In the genomic region with DNA sequence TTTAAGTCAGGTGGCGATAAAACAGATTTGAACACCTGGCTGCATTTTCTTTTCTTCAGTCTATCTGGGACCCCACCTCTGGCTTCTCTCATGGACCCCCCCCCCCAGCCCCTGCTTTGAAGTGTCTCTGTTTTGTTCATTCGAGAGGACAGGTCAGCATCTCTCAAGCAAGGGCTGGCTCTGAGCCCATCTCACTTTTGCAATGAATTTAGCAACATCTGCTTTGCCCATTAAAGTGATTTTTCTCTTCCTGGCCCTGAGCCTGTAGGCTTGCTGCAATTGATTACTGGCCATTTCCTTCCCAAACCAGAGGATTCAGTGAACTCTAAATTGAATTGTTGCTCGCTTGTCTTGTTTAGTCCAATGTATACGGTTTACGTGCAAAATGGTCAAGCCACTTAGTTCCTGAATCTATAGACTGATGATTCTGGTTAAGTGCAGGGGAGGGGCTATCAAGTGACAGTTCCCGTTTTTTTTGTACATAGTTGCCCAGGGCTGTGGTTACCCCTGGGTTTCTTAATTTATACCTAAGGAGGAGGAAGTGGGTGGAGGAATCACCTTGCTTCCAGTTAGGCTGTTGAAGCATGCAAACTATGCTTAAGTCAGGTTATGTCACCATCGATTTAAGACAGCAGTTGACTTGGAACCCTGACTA, we compare ENCODE assay signal across 11 mouse cellular contexts.
DNase-seq lines count a peak whose midpoint lies in the region; ATAC-seq and TF ChIP-seq lines count a peak whose summit lies in the region.
"Had no signal": no experiment of that assay in that cellular context is flagged by ENCODE, and none has a peak within 500 bp of the region (broad histone marks: within the 10 kb centered on the region; RNA-seq: fewer than 3 reads in every experiment).

No protein-coding gene starts in this region.

- H3K79me2 ChIP-seq in macrophage (ENCODE audit: inconsistent target): no peaks in the 10 kb centered on the region

- no peak for TF ChIP-seq CTCF in kidney, adult 2 months (conservative IDR thresholded peaks at IDR 0.05; ENCODE audit: insufficient read depth, insufficient read length, low read depth, low read length)
- no peak for TF ChIP-seq CTCF in hindbrain, postnatal 0 days (IDR thresholded peaks at IDR 0.05; ENCODE audit: low read depth)

- DNase-seq in kidney, adult 2 months: peak; percentile 14
- DNase-seq in kidney, adult 11 months: no peak
- DNase-seq in adipocyte (ENCODE audit: low spot score): peak; percentile 78
- DNase-seq in heart, adult 8-10 months (ENCODE audit: low spot score): peak; percentile 77
- no peak for DNase-seq in frontal cortex, postnatal 36 days (ENCODE audit: low spot score in 2 of 2)
- DNase-seq in hindbrain, postnatal 0 days (ENCODE audit: low spot score): no peak

- no peaks in the 10 kb centered on the region for H3K36me3 ChIP-seq in kidney, adult 2 months (ENCODE audit: control insufficient read depth, insufficient read depth, low read length)
- H3K36me3 ChIP-seq in macrophage (ENCODE audit: inconsistent target): no peaks in the 10 kb centered on the region
- H3K36me3 ChIP-seq in hindbrain, postnatal 0 days (ENCODE audit: insufficient read depth, low read length): no peaks in the 10 kb centered on the region
- H3K36me3 ChIP-seq in forebrain, embryonic 13.5 days (ENCODE audit: poor library complexity, severe bottlenecking): no peaks in the 10 kb centered on the region
- H3K36me3 ChIP-seq: embryonic facial prominence, embryonic 12.5 days had no signal

- no peaks in the 10 kb centered on the region for H3K9me3 ChIP-seq in hindbrain, postnatal 0 days (ENCODE audit: low read length)
- no peaks in the 10 kb centered on the region for H3K9me3 ChIP-seq in forebrain, embryonic 13.5 days (replicated peaks)
- H3K9me3 ChIP-seq: embryonic facial prominence, embryonic 12.5 days had no signal

- no peak overlapping the region for H3K9ac ChIP-seq in hindbrain, postnatal 0 days (replicated peaks; ENCODE audit: low read length)
- H3K9ac ChIP-seq in forebrain, embryonic 13.5 days: no peak overlapping the region
- H3K9ac ChIP-seq: embryonic facial prominence, embryonic 12.5 days had no signal

- ATAC-seq in hindbrain, postnatal 0 days: no peak
- no peak for ATAC-seq in forebrain, embryonic 13.5 days
- ATAC-seq: intestine, postnatal 0 days had no signal

- no peak for TF ChIP-seq POLR2A in kidney, adult 2 months (IDR thresholded peaks at IDR 0.05; ENCODE audit: low read depth, low read length)

- no peak overlapping the region for H3K4me2 ChIP-seq in hindbrain, postnatal 0 days (ENCODE audit: low read depth, low read length)
- no peak overlapping the region for H3K4me2 ChIP-seq in forebrain, embryonic 13.5 days
- H3K4me2 ChIP-seq: embryonic facial prominence, embryonic 12.5 days had no signal

- H3K27ac ChIP-seq in kidney, adult 2 months (ENCODE audit: insufficient read depth, low read depth, low read length): no peak overlapping the region
- H3K27ac ChIP-seq in macrophage: peak overlapping the region; percentile 64
- no peak overlapping the region for H3K27ac ChIP-seq in hindbrain, postnatal 0 days
- H3K27ac ChIP-seq in forebrain, embryonic 13.5 days: no peak overlapping the region
- H3K27ac ChIP-seq: embryonic facial prominence, embryonic 12.5 days had no signal

- 48% methylated on average over 7 of the region's 7 CpGs for WGBS in kidney, adult 2 months
- 18% methylated on average over 7 of the region's 7 CpGs for WGBS in macrophage (ENCODE audit: missing documents)
- 81% methylated on average over 7 of the region's 7 CpGs for WGBS in hindbrain, postnatal 0 days
- WGBS in forebrain, embryonic 13.5 days: 79% methylated on average over 7 of the region's 7 CpGs

- no peaks in the 10 kb centered on the region for H3K4me1 ChIP-seq in kidney, adult 2 months (ENCODE audit: control insufficient read depth, insufficient read depth, low read length)
- no peaks in the 10 kb centered on the region for H3K4me1 ChIP-seq in hindbrain, postnatal 0 days (ENCODE audit: insufficient read depth, low read length)
- H3K4me1 ChIP-seq in forebrain, embryonic 13.5 days: no peaks in the 10 kb centered on the region

- H3K27me3 ChIP-seq in kidney, adult 2 months (replicated peaks; ENCODE audit: control insufficient read depth, insufficient read depth, low read length): no peaks in the 10 kb centered on the region
- H3K27me3 ChIP-seq in hindbrain, postnatal 0 days (ENCODE audit: insufficient read depth, low read length): no peaks in the 10 kb centered on the region
- no peaks in the 10 kb centered on the region for H3K27me3 ChIP-seq in forebrain, embryonic 13.5 days
- H3K27me3 ChIP-seq: embryonic facial prominence, embryonic 12.5 days had no signal

- H3K4me3 ChIP-seq in kidney, adult 2 months (ENCODE audit: insufficient read depth, low read depth, low read length): no peak overlapping the region
- no peak overlapping the region for H3K4me3 ChIP-seq in macrophage (ENCODE audit: inconsistent target)
- H3K4me3 ChIP-seq in hindbrain, postnatal 0 days (ENCODE audit: low read length): no peak overlapping the region
- no peak overlapping the region for H3K4me3 ChIP-seq in forebrain, embryonic 13.5 days
- H3K4me3 ChIP-seq: embryonic facial prominence, embryonic 12.5 days; myocyte had no signal

Comparison
In these comparisons a context has a peak if more than half of its experiments do, and no peak if none do; other contexts are left out.
1. DNase-seq: peak in kidney, adult 2 months (single experiment), adipocyte (single experiment) and heart, adult 8-10 months (single experiment); none in kidney, adult 11 months (single experiment), frontal cortex, postnatal 36 days (0 of 2) and hindbrain, postnatal 0 days (single experiment).